Mouse (Mus musculus): ENCODE data around the gene Fnbp1.

DNA sequence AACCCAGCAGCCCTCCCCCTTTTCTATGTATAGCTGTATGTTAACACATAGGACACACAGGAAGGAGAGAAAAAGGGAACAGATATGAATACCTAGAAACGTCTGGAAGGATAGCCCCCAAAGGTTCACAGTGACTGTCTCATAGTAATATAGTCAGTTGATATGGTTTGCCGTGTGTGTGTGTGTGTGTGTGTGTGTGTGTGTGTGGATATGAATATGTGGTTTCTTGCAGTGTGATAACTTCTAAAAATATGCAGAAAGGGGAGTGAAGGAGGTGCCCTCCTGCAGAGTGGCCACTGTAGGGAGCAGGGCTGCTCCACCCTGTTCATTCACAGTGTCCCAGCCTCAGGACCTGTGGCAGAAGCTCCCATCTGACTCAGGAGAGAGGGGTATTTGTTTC, 136.4 kb downstream of the Fnbp1 start:
- TF ChIP-seq CTCF (IDR thresholded peaks at IDR 0.05; ENCODE audit: borderline replicate concordance, extremely low read depth, insufficient read depth, insufficient read length) = no peak
- TF ChIP-seq POLR2A (IDR thresholded peaks at IDR 0.05; ENCODE audit: borderline replicate concordance, extremely low read depth, insufficient read depth, insufficient read length, poor library complexity, severe bottlenecking) = no peak

All from brain, embryonic 14.5 days (tissue).